Mouse (Mus musculus) kidney, adult 18-20 months (tissue): ENCODE data around the gene Faah.

ENCODE experiments used
- DNase-seq: peaks from one replicate; pipeline ENCODE4 v3.0.0; 2021

The Faah gene

DNA sequence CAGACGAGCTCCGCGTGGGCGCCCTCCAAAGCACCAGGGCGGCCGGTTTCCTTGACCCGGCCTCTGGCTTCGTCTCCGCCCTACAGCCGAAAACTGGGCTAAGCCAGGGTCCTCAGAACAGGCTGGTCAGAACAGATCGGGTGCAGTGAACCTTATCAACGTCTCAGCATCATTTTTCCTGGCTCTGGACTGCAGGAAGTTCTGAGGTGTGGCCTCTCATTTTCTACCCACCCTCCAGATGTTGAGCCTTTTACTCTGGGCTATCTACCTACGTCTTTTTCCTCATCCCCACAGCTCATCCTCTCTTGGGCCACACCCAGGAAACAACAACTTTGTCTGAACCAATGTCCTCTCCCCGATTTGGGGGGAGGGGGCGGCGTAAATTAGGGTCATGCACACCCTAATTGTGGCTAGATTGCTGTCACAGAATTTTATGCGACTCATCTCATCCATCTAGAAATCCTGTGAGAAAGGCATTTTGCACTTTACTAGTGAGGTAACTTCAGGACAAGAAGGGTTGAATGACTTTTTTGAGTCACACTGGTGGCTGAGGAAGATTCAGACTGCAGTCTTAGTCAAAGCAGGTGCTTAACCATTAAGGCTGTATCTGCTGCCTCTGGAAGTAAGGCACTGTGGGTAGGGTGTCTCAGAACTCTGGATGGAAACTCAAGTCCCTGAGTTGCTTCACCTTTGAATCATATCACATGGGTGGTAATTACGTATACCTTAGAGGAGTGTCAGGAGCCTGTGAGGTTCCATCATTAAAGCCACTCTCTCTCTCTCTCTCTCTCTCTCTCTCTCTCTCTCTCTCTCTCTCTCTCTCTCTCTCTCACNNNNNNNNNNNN is at the start of gene Faah:
Gene Faah, minus strand, starts transcription at position 25 of the 845 bp plus-strand sequence.
- DNase-seq, result no peak

DNA sequence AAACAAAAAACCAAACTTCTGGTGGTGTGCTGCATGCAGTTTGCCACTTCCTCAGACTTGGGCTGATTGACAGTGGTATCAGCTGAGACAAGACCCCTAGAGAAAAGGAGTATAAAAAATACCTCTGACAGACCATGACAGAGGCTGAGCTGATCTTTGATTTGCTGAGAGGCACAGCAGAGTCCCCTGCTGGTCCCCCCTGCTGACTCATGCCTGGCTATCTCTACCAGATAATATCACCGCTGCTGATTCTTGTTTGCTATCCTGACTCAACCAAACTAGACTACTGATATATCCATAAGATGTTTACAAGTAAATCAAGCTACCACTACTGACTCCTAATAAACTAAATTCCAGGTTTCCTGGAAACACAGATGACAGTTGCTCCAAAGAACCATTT is 46.1 kb upstream of the Faah start:
- DNase-seq, result no peak

- DNase-seq, result no peak
Measured at GRCm38 (mm10) chr4:116059012-116059726, 41.4 kb upstream of the Faah start.

- DNase-seq, result no peak
Measured at GRCm38 (mm10) chr4:116057559-116057958, 39.8 kb upstream of the Faah start.

GRCm38 (mm10) chr4:116053399-116053961 is 35.8 kb upstream of the Faah start, which contains the start of gene Nsun4:
Nsun4 (minus strand) TSS chr4:116053876.
- peak; percentile 93 for DNase-seq

DNA sequence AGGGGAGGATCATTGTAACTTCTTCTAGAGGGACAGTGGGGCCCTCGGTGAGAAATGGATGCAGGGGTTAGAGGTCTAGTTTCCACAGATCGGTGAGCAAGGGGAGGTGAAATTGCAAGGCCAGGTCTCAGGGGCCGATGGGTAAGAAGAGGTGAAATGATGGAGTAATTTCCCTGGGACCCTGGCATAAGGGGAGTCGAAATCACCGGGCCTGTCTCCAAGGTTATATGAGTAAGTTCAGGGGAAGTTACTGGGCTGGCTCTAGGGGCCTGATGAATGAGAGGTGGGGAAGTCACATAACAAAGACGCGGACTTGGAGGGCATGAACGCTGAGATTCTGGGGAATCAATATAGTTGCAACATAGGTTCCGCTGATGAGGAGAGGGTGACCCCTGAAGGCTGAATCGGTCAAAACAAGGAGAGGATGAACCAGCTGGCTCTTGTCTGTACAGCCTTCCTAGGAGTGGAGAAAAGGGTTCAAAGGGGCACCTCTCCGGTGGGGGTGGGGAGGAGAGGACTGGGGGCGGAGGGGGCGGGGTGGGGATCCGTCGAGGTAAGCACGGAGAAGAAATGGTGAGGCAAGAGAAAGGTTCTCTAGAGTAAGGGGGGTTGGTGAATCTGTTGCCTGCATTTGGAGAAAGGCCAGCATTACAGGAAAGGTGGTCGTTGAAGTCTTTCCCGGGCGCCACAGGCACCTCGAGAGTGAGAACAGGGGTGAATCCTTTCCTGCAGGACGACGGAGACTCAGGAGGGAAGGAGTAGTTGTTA is 35.0 kb upstream of the Faah start:
- peak; percentile 61 for DNase-seq

DNA sequence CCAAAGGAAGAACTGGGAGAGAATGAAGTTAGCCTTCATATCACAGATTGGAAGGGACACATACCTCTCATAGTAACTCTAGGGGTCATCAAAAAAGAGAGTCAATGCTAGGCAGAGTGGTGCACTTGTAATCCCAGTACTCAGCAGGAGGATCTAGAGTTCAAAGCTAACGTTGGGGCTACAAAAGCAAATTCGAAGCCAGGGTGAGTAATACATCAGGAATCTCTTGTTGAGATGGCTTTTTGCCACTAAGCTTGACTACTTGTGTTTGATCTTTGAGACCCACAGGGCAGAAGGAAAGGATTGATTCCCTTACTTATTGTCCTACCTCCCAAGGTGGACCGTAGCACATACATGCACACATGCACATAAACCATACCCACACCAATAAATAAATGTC is 31.5 kb upstream of the Faah start:
- no peak for DNase-seq

- no peak for DNase-seq
Measured at GRCm38 (mm10) chr4:116048130-116048920, 30.6 kb upstream of the Faah start.

DNA sequence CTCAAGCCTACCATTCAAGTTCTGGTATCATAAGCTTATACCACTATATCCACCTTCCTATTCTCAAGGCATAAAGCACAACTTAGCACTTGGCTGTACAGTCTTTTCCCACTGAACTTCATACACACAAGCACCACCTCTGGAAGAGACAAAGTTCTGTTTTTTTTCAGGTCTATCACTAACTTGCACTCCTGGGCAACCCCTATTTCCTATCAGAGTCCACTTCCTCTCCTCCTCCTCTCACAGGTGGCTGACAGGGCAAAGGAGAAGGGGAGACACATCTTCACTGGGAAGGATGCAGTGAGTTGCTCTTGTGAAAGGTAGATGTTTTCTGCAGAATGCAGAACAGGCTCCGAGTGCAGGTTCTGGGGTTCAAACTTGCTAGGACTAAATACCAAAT is 30.0 kb upstream of the Faah start:
- no peak for DNase-seq

DNA sequence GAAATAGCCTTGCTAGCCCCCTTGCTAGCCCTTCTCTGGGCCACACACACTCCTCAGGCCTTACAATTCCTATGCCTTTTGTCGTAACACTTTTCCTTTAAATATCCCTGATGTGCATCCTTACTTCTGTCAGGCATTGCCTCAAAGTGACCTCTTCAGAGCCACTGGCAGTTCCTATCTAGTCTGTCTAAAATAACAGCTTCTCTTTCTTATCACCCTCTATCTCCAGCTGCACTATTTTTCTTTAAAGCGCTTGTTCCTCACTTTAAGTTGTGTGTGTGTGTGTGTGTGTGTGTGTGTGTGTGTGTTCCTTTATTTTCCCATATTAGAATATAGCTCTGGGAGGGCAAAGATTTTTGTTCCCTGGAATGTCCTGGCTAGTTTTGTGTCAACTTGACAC is 28.9 kb upstream of the Faah start:
- DNase-seq, result no peak

- no peak for DNase-seq
Measured at GRCm38 (mm10) chr4:116042186-116042585, 24.5 kb upstream of the Faah start.

DNA sequence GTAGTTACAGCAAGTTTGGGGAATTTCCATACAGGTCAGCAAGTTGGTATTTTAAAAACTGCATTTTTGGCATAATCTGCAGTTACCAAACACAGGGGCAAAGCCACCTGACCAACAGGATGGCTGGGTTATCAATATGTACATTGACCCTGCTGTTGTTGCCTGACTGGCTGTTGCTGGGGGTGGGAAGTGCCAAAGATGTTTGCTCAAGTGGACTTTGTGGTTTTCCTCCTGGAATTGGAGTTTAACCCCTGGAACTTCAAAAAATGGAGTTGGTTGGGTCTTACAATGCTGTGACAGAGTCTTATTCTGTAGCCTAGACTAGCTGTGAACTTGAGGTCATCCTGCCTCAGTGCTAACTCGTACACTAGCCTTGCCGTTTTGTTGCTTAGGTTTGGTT is 22.7 kb upstream of the Faah start:
- no peak for DNase-seq

- no peak for DNase-seq
Measured at GRCm38 (mm10) chr4:116033374-116033773, 15.6 kb upstream of the Faah start.

- no peak for DNase-seq
Measured at GRCm38 (mm10) chr4:116032906-116033305, 15.2 kb upstream of the Faah start.

GRCm38 (mm10) chr4:116017300-116017901 is 325 bp downstream of the Faah start:
- peak; percentile 87 for DNase-seq

DNA sequence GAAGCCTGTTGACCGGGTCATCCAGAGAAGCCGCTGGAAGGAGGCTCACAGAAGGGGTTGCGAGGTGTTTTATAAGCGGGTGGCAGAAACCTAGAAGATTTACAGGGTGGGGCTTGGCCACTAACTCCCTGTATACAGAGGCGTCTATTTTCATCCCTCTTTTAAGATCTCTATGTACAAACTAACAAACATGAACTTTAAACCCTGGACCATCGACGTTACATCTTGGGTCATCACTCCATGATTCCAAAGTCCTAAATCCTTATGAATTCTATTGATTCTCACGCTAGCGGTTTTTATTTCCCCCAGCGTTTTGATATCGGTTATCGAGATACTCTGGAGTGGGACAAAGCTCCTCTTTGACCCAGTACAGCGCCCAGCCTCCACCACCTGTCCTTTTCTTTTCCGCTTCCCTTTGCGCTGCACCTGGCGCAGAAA is 845 bp downstream of the Faah start:
- DNase-seq, result no peak

DNA sequence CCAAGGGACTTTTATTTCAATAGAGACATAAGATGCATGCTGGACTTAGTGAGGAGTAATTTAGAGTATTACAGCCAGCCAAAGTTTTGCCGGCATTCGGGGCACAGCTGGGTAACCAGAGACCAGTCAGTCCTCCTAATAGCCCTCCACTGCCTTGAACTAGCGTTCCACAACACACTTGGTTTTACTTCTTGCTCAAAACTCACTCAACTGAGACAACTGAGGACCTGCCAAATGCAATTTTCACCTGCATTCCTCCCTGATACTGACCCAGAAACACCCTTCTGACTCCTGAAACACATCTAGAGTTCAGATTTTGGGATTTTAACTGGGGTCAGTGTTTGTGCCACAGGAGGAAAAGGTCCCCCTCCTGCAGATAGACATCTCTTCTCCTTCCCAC is 1.3 kb downstream of the Faah start:
- peak; percentile 43 for DNase-seq

- peak; percentile 8 for DNase-seq
Measured at GRCm38 (mm10) chr4:116015996-116016395, 1.7 kb downstream of the Faah start.

- DNase-seq, result no peak
Measured at GRCm38 (mm10) chr4:116015502-116015901, 2.2 kb downstream of the Faah start.

GRCm38 (mm10) chr4:116010186-116010585 is 7.5 kb downstream of the Faah start:
- DNase-seq, result no peak

- DNase-seq, result no peak
Measured at GRCm38 (mm10) chr4:116001206-116001605, 16.5 kb downstream of the Faah start.

DNA sequence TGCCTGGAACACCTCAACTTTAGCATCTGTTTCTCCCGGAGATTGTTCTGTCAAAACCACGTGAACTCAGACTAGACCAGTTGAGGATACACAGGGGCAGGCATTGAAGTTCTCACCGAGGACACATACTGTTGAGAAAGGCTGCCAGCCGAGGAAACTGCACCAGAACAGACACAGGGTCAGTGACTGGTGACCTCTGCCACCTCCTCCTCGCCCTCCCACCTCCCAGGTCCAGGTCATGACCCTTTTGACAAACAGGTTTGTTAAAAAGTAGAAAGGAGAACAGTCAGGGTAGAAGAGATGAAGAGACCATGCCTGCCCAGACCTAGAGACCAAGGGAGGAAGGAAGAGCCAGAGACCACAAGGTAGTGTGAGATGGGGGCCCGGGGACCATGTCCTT is 17.1 kb downstream of the Faah start:
- no peak for DNase-seq
